Mouse (Mus musculus) megakaryocyte, embryonic 14.5 days (primary cell): ENCODE results near the gene Gm10272.

Experiments
- FLI1 ChIP-seq: IDR thresholded peaks from 2 replicates; pipeline ENCODE4 v1.6.1; 2012; ENCODE audit warnings: low read length, inconsistent platforms, mixed read lengths
- GATA1 ChIP-seq: IDR thresholded peaks from 3 replicates; pipeline ENCODE4 v1.6.1; 2012; ENCODE audit warnings: mixed read lengths, low read length, inconsistent platforms, borderline replicate concordance

GRCm38 (mm10) chr10:77685895-77686664 is 20.3 kb upstream of the Gm10272 start, which contains the start of gene Tspear:
- no peak for TF ChIP-seq GATA1
- TF ChIP-seq FLI1, result no peak
